Mouse (Mus musculus) megakaryocyte-erythroid progenitor cell, adult 5 weeks (primary cell): ENCODE results near the gene Rab36. TPM values are rescaled to one million over a fixed set of nuclear protein-coding genes. Genes with fewer than 3 reads are reported as not detected.

Experiments
- polyA plus RNA-seq: library from polyadenylated mRNA; stranded (reverse); fragments of >175 nt; gene quantifications from 2 replicates; pipeline ENCODE4 v1.2.3, GENCODE M21; 2012

Gene Rab36
- polyA plus RNA-seq, result 0.53 and 1.1 TPM in 2 replicates

GRCm38 (mm10) chr10:75036883-75037379 is at the start of gene Rab36:
Gene Rab36 (plus strand): TSS chr10:75037058.

GRCm38 (mm10) chr10:75032395-75032794 is 4.5 kb upstream of the Rab36 start, which contains the start of gene Rsph14:
Gene Rsph14 (minus strand): TSS chr10:75032586.

GRCm38 (mm10) chr10:75060217-75060842 is 23.5 kb downstream of the Rab36 start, which contains the start of gene Bcr:
Gene Bcr (plus strand): TSS chr10:75060592.

Other genes starting within 250 kb of the Rab36 start
- 4.3 and 5.0 TPM in 2 replicates for gene Gnaz, start 69.9 kb upstream of the Rab36 start, polyA plus RNA-seq
- not detected in 2 replicates for gene Rsph14, start 4.5 kb upstream of the Rab36 start, polyA plus RNA-seq
- gene Bcr, start 23.5 kb downstream of the Rab36 start, polyA plus RNA-seq, result 26.3 and 31.3 TPM in 2 replicates
- 8.3 and 10.5 TPM in 2 replicates for gene Specc1l, start 175.0 kb downstream of the Rab36 start, polyA plus RNA-seq